Mouse (Mus musculus) hindbrain, embryonic 14.5 days (tissue): Measurements from ENCODE around the gene Bcor. TPM values are rescaled to one million over a fixed set of nuclear protein-coding genes. Genes with fewer than 3 reads are reported as not detected.
A peak's percentile ranks its signal among the peaks of the same experiment; 100 is the strongest.

ENCODE experiments used
- ATAC-seq: fragments of 200-750 bp; cut with Nextera tagmentation; 2 replicates; pipeline ENCODE4 v1.8.0; 2017; ENCODE audit warnings: moderate number of reproducible peaks, mild to moderate bottlenecking, moderate TSS enrichment, moderate library complexity; ENCODE audit not compliant: low FRiP score
- DNase-seq: peaks from one replicate; pipeline ENCODE4 v3.0.0-alpha.2; 2015; ENCODE audit warnings: low spot score
- H3K27ac ChIP-seq: fragments of 300-500 bp; sonication (generic); 2 replicates; pipeline ENCODE4 v1.5.1; 2014; ENCODE audit warnings: mild to moderate bottlenecking, moderate library complexity
- H3K27me3 ChIP-seq: fragments of 300-500 bp; sonication (generic); 2 replicates; pipeline ENCODE4 v1.6.1; 2014; ENCODE audit warnings: mild to moderate bottlenecking, low read length, mixed read lengths; ENCODE audit not compliant: control insufficient read depth, insufficient read depth
- H3K36me3 ChIP-seq: fragments of 300-500 bp; sonication (generic); replicated peaks from 2 replicates; pipeline ENCODE4 v1.6.1; 2014; ENCODE audit not compliant: control insufficient read depth, insufficient read depth
- H3K4me1 ChIP-seq: fragments of 300-500 bp; sonication (generic); replicated peaks from 2 replicates; pipeline ENCODE4 v1.6.1; 2014; ENCODE audit warnings: antibody characterized with exemption, low read length, mixed read lengths; ENCODE audit not compliant: control insufficient read depth, insufficient read depth
- H3K4me2 ChIP-seq: fragments of 300-500 bp; sonication (generic); replicated peaks from 2 replicates; pipeline ENCODE4 v1.6.1; 2014; ENCODE audit warnings: mild to moderate bottlenecking, moderate library complexity
- H3K4me3 ChIP-seq: fragments of 300-500 bp; sonication (generic); replicated peaks from 2 replicates; pipeline ENCODE4 v1.5.1; 2014; ENCODE audit warnings: mild to moderate bottlenecking, low read length
- H3K9ac ChIP-seq: fragments of 300-500 bp; sonication (generic); 2 replicates; pipeline ENCODE4 v1.6.1; 2014
- H3K9me3 ChIP-seq: fragments of 300-500 bp; sonication (generic); 2 replicates; pipeline ENCODE4 v1.6.1; 2016; ENCODE audit warnings: low read length; ENCODE audit not compliant: control insufficient read depth
- WGBS: fragments of 180-500 bp; shearing (Covaris S2); extraction: QIAGEN DNeasy Blood & Tissue Kit; methylation state at CpG from one replicate; pipeline ENCODE4 v1.1.7; 2014; 5-methylcytosine and 5-hydroxymethylcytosine counted together
- polyA plus RNA-seq: library from polyadenylated mRNA; unstranded; fragments of >200 nt; fragmentation: Nextera tagmentation; extraction: Ambion mirVana; gene quantifications from 2 replicates; pipeline ENCODE4 v1.2.1, GENCODE M21; 2014

Gene Bcor
- polyA plus RNA-seq, 1 experiment from 2014 or later, result 17.5 TPM

DNA sequence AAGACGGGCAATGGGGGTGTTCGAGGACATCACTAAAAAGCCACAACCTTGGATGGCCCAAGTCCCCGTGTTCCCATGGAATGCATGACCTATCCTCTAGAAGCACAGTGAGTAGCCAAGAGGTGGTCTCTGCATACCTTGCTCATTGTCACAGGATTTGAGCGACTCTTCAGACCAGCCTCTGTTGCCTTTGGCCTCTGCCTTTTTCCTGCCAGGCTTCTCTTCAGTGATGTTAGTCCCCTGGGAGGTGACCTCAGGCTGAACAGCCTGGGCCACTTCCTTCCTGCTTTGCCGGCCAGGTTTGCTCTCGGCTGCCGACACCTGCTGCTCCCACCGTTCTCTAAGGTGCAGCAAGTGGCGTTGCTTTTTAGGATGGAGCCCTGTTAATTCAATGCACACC, 112.0 kb downstream of the Bcor start:
- Histone ChIP-seq H3K9ac (no peak overlapping the region), H3K9me3 (no peaks in the 10 kb centered on the region), H3K36me3 (peaks cover 23% of the 10 kb centered on the region), H3K4me1 (peaks cover 11% of the 10 kb centered on the region), H3K27me3 (0 out of 2 replicates have a peak, but pooled peaks cover 7% of the 10 kb centered on the region), H3K4me2 (no peak overlapping the region), H3K27ac (peak overlapping the region; percentile 51), H3K4me3 (no peak overlapping the region)
- WGBS, result 22% methylated on average over 9 of the region's 9 CpGs
- no peak for DNase-seq
- no peak for ATAC-seq

DNA sequence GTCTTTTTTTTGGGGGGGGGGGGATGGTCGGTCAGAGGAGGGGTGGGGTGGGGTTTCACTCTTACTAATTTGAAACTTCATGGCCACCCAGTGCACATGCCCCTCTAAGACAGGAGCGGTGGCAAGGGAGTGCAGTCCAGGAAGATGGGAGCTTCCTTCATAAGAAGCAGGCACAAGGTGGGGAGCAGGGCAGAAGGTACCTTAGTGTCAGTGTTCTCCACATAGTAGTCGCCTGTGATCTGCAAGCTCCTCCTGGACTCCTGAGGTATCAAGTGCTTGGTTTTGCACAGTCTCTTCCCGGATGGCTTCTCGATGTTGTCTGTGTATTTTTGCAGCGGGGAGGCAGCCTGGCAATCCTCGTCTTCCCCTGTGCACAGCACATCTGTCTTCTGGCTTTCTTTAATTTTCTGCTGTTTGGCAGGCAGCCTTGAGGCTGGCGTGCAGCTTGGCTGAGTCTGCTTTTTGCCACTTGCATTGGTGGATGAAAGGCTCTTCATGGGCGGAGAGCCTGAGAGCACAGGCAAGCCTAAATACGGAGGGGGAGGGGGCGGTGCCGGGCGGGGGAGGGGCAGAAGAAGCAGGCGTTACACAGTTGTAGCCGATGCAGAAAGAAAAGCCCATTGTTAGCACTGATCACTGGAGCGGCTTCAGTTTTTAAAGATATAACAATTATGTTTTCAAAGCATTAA, 112.8 kb downstream of the Bcor start:
- WGBS, result 24% methylated on average over 16 of the region's 16 CpGs
- H3K27me3 ChIP-seq, result 0 out of 2 replicates have a peak, but pooled peaks cover 7% of the 10 kb centered on the region
- DNase-seq (no peak), ATAC-seq (peak; percentile 51; the same call in 1 of the 2 replicates)
- H3K4me1 ChIP-seq, result peaks cover 11% of the 10 kb centered on the region
- no peak overlapping the region for H3K4me2 ChIP-seq
- peaks cover 23% of the 10 kb centered on the region for H3K36me3 ChIP-seq
- no peak overlapping the region for H3K9ac ChIP-seq
- H3K27ac ChIP-seq, result peak overlapping the region; percentile 51; the same call in 1 of the 2 replicates
- H3K9me3 ChIP-seq, result no peaks in the 10 kb centered on the region
- no peak overlapping the region for H3K4me3 ChIP-seq

DNA sequence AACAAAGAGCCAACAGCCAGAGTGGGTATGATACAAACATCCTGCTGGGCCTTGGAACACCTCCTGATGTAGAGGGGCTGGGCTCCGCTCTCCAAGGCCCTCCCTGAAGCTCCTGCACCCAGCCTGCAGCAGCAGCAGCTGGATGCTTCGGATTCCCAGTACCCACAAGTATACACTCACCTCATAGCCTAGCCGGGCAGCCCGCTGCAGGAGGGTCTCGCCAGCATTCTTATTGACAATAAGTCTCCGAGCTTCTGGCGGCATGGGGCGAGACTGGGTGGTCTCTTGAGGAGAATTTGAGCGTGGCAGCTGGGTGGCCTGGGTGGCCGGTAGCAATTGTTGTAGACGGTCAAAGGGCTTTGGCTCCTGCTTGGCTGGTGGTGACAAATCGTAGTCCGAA, 113.5 kb downstream of the Bcor start:
- Histone ChIP-seq H3K36me3 (peaks cover 23% of the 10 kb centered on the region), H3K4me3 (no peak overlapping the region), H3K4me2 (no peak overlapping the region), H3K27me3 (0 out of 2 replicates have a peak, but pooled peaks cover 7% of the 10 kb centered on the region), H3K9me3 (no peaks in the 10 kb centered on the region), H3K9ac (no peak overlapping the region), H3K4me1 (peaks cover 11% of the 10 kb centered on the region), H3K27ac (no peak overlapping the region)
- DNase-seq (no peak), ATAC-seq (no peak)
- 45% methylated on average over 13 of the region's 13 CpGs for WGBS

DNA sequence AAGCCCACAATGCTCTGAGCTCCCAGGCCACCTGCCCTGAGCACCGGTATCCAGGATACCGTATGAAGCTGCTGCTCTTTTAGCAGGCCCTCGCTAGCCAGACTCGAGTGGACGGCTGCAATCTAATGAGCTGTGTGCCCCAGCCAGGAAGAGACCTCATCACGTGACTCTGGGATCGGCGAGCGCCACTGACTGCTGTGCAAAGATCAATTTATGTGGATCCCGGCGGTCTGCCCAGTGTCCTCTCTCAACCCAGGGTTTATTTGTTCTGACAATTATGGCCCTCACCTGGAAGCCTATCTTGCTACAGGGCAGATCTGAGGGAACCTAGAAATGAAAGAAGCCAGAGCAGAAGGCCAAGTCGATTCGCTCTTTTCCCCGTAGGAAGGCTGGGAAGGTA, 116.8 kb downstream of the Bcor start:
- 68% methylated on average over 14 of the region's 14 CpGs for WGBS
- Histone ChIP-seq H3K4me1 (peaks cover 11% of the 10 kb centered on the region), H3K9ac (no peak overlapping the region), H3K4me3 (no peak overlapping the region), H3K36me3 (peaks cover 43% of the 10 kb centered on the region), H3K4me2 (no peak overlapping the region), H3K9me3 (no peaks in the 10 kb centered on the region), H3K27me3 (0 out of 2 replicates have a peak, but pooled peaks cover 7% of the 10 kb centered on the region), H3K27ac (no peak overlapping the region)
- ATAC-seq (peak; percentile 43; the same call in 1 of the 2 replicates), DNase-seq (no peak)

DNA sequence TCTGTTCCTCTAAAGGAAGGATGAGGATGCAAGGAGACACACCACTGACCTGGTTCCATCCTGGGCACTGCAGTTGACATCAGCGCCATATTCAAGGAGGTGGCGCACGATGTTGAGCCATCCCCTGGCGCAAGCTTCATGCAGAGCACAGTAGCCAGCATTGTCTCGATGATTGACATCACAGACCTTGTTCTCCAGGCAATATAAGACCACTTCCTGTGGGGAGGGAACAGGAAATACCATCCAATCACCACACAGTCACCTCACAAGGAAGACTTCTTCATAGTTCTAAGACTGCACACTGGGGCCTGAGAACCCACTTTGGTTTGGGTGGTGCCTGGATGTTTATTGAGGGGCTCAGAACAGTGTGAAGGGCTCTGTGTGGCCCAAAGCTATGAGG, 118.7 kb downstream of the Bcor start:
- Histone ChIP-seq H3K9ac (no peak overlapping the region), H3K4me2 (no peak overlapping the region), H3K27ac (no peak overlapping the region), H3K9me3 (no peaks in the 10 kb centered on the region), H3K4me1 (no peaks in the 10 kb centered on the region), H3K4me3 (no peak overlapping the region), H3K36me3 (peaks cover 47% of the 10 kb centered on the region), H3K27me3 (0 out of 2 replicates have a peak, but pooled peaks cover 7% of the 10 kb centered on the region)
- 94% methylated on average over 5 of the region's 5 CpGs for WGBS
- DNase-seq (no peak), ATAC-seq (no peak)

DNA sequence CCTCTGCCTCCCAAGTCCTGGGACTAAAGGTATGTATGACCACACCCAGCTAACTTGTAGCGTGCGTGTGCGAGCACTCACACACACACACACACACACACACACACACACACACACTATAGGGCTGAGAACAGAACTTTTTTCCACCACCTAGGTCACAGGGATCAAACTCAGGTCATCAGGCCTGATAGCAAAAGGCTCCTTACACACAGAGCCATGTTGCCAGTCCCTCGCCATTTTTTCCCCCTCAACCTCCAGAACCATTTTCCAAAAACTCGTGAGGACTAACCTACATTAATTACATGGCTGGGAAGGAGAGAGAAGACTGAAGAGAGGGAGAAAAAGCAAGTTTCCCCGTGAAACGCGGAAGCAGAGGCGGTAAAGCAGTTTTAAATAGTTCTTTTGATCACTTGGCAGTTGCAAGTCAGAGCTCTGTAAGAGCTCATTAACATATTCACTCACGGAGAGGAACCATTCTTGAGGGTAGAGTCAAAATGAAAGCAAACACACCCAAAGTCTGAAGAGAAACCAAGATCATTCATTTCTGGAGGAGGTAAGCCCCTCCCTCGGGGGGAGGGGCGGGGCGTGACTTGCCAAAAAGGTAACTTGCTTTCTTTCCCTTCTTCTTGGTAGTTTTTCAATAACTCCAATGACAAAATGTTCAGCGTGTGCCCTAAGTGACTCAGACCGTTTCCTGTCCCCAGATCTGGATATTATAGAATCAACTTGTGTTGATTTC, 145.3 kb downstream of the Bcor start:
- Histone ChIP-seq H3K9ac (no peak overlapping the region), H3K9me3 (no peaks in the 10 kb centered on the region), H3K27ac (no peak overlapping the region), H3K27me3 (no peaks in the 10 kb centered on the region), H3K36me3 (no peaks in the 10 kb centered on the region), H3K4me1 (no peaks in the 10 kb centered on the region), H3K4me2 (no peak overlapping the region), H3K4me3 (no peak overlapping the region)
- 49% methylated on average over 15 of the region's 15 CpGs for WGBS
- ATAC-seq (no peak), DNase-seq (no peak)

DNA sequence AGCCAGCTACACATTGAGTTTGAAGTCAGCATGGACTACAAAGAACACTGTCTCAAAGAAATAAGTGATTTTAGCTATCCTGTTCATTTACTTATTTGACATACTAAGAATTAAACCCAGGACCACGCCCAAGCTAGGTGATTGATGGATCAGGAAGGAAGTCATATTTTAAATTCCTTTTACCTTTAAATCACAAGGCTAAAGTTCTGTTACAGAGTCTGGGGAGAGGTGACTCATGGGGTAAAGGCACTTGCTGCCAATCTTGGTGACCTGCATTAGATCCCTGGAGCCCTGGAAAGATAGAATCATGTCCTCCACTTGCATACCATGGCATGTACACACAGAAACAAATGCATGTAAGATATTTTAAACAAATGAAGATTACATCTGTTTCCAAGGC, 149.5 kb downstream of the Bcor start:
- DNase-seq, result no peak
- WGBS, result 79% methylated on average over 1 of the region's 1 CpGs
- Histone ChIP-seq H3K27me3 (peaks cover 25% of the 10 kb centered on the region), H3K4me1 (peaks cover 13% of the 10 kb centered on the region), H3K4me2 (no peak overlapping the region), H3K9ac (no peak overlapping the region), H3K9me3 (no peaks in the 10 kb centered on the region), H3K4me3 (no peak overlapping the region), H3K36me3 (no peaks in the 10 kb centered on the region), H3K27ac (no peak overlapping the region)
- ATAC-seq, result no peak

DNA sequence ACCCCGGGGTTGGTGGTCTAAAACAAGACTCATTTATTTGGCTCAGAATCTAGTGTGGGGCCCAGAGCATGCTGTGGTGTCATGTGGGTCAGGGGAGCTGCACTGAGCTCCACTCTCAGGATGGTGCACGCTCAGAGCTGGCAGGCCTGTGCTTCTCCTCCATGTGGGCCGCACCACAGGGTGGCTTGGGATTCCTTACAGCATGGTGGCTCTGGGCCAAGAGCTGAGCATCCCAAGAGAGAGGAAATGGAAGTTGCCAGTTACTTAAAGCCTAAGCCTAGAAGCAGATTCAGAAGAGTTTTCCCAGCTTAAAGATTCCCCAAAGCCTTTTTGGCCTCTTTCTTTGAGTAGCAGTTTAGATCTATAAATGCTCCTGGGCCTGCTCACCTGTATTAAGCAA, 151.1 kb downstream of the Bcor start:
- H3K4me1 ChIP-seq, result peaks cover 22% of the 10 kb centered on the region
- H3K9ac ChIP-seq, result no peak overlapping the region
- DNase-seq (no peak), ATAC-seq (no peak)
- no peak overlapping the region for H3K4me2 ChIP-seq
- no peaks in the 10 kb centered on the region for H3K9me3 ChIP-seq
- no peak overlapping the region for H3K4me3 ChIP-seq
- WGBS, result 31% methylated on average over 3 of the region's 3 CpGs
- peaks cover 39% of the 10 kb centered on the region for H3K27me3 ChIP-seq
- H3K36me3 ChIP-seq, result no peaks in the 10 kb centered on the region
- no peak overlapping the region for H3K27ac ChIP-seq

DNA sequence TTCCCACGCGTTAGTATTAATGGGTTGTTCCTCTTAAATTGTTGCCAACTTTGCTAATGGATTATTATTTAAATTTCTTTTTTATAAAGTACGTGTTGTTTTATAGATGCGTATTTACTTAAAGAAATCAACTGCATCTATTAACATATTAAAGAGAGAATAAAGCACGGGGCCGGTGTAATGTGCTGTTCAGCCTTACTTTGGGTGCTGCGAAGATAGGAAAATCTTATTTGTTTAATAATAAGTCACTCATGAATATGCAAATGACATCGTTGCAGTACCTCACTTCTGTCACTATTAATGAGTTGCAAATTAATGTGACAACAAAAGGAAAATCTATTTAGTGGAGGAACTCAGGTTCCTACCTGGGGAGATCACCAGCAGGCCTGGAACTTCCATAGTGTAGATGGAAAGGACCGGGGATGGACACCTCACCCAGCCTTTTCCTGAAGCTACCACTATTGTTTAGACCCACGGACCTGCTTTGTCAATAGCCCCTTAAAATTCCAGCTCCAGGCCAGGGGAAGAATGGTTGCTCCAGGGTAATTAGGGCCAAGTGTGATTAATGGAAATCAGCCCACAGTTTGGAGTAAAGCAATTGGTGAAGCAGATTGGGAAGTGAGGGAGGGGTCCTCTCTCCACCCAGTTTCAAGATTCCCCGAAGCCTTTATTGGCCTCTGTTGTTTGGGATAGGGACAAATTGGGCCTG, 152.2 kb downstream of the Bcor start:
- H3K4me3 ChIP-seq, result no peak overlapping the region
- no peaks in the 10 kb centered on the region for H3K36me3 ChIP-seq
- peaks cover 29% of the 10 kb centered on the region for H3K4me1 ChIP-seq
- H3K4me2 ChIP-seq, result peak overlapping the region; percentile 79
- 9% methylated on average over 11 of the region's 11 CpGs for WGBS
- H3K9me3 ChIP-seq, result no peaks in the 10 kb centered on the region
- peak overlapping the region; percentile 93 for H3K27ac ChIP-seq
- peaks cover 49% of the 10 kb centered on the region for H3K27me3 ChIP-seq
- DNase-seq, result no peak
- H3K9ac ChIP-seq, result peak overlapping the region; percentile 67; the same call in 1 of the 2 replicates
- no peak for ATAC-seq
